Mouse (Mus musculus) mature B cell (primary cell): ENCODE measurements around the gene Tgfb1.
"Not testable (repeated sequence)": the region's sequence is repeated elsewhere in the genome, so short reads cannot be mapped to it uniquely, and the experiment has no call there.

Source experiments
- in situ Hi-C: fragments of 300-500 bp; cut with MboI; formaldehyde crosslinking; loops from 2 replicates; pipeline ENCODE4 v1.14.3; 2019

Tgfb1 gene

GRCm38 (mm10) chr7:25705801-25706251 is 19.0 kb downstream of the Tgfb1 start:
- in situ Hi-C loops: no loop called here

- in situ Hi-C loops: no loop called here
Observed at GRCm38 (mm10) chr7:25706578-25707170, 19.9 kb downstream of the Tgfb1 start.

GRCm38 (mm10) chr7:25707581-25708292 is 20.9 kb downstream of the Tgfb1 start:
- in situ Hi-C loops: no loop called here

GRCm38 (mm10) chr7:25709961-25710360 is 23.2 kb downstream of the Tgfb1 start:
- in situ Hi-C loops: no loop called here

DNA sequence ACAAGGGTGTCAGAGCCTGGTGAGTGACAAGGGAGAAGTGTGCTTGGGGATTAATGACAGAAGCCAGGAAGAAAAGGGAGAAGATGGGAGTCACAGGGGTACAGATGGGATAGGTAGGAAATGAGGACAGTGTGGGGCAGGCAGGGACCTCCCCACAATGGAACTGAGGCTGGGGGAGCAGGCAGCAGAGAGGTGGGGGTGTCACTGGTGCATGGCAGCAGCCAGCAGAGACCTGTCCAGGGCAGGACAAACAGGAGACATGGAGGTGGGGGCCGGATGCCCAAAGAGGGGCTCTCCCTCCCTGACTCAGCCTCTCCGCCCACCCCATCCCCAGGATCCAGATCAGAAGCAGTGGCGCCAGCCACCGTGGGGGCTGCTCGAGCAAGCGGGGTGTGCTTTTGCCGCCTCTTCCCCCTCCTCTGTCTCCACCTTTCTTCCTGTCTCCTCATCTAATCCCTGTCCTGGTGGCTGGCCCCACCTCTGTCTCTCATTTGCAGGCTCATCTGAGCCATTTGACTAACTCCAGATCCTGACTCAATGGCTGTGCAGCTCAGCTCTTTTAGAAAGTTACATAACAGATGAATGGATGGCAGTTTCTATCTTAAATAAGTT is 23.8 kb downstream of the Tgfb1 start:
- in situ Hi-C loops: no loop called here

DNA sequence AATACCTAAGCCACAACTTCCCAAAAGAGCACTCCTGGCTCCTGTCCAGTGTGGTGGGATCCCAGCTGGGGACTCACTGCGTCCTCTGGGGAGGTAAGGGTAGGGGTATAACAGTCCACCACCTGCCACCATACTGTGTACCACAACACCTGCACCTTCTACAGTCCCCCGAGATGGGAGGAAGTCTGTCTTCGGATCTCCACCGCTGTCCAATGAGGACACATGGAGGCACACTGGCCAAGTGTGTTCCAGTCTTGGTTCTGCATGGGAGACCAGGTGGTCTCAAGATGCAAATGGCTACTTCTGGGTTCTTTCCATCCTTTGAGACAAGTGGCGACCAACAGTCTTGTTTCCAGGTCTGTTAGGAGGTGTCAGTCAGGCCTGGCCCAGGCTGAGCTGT is 24.4 kb downstream of the Tgfb1 start:
- in situ Hi-C loops: no loop called here

DNA sequence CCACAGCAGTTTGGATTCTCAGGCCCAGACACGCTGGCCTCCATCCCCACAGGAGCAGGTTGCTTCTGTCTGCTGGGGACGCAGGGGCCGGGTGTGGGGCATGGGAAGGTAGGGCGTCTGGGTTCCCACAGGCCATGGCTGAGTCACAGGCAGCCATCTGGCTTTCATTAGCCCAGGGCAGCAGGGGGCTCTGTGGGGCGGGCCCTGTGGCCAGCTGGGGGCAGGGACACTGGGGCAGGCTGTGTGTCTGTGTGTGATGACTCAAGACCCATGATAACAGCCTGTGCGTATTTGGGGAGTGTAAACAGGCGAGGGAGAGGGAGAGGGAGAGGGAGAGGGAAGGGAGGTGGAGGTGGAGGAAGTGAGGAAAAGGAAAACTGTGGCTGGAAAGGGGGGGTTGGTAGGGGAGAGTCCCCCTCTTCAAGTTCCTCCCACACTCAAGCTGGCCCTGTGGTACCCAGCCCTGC is 25.0 kb downstream of the Tgfb1 start:
- in situ Hi-C loops: no loop called here

- in situ Hi-C loops: no loop called here
Observed at GRCm38 (mm10) chr7:25712801-25713200, 26.0 kb downstream of the Tgfb1 start.

DNA sequence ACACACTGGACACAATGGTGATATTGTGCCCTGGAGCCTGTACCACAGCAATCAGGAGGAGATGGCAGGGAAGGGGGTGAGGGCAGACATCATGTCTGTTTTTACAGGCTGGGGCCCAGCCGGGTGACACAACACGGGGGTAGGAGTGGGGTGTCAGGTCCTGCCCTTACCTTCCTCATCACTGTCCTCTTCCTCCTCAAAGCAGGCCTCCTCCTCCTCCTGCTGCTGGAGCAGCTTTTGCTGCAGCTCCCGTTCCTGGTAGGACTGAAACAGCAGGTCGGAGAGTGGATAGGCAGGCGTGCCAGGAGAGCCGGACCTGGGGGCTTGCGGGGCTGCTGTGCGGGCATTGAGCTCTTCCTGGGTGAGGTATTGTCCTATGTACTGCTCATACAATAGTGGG is 27.8 kb downstream of the Tgfb1 start:
- in situ Hi-C loops: no loop called here

- in situ Hi-C loops: no loop called here
Observed at GRCm38 (mm10) chr7:25715731-25716271, 29.0 kb downstream of the Tgfb1 start.

DNA sequence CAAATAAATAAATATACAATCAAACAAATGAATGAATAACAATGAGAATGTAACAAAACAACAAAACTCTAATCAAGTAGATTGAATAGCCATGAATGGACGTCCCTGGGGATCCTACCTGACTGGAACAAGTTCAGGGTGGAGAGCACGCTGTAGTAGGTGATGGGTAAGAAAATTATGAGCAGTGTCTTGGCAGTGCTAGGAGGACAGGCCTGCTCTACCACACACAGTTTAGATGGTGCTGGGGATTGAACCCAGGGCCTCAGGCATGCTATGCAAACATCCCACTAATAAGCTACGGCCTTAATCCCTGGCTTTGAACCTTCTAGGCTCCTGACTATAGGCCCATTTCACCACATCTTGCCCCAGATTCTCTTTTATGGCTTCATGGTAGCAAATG is 30.7 kb downstream of the Tgfb1 start:
- in situ Hi-C loops: no loop called here

DNA sequence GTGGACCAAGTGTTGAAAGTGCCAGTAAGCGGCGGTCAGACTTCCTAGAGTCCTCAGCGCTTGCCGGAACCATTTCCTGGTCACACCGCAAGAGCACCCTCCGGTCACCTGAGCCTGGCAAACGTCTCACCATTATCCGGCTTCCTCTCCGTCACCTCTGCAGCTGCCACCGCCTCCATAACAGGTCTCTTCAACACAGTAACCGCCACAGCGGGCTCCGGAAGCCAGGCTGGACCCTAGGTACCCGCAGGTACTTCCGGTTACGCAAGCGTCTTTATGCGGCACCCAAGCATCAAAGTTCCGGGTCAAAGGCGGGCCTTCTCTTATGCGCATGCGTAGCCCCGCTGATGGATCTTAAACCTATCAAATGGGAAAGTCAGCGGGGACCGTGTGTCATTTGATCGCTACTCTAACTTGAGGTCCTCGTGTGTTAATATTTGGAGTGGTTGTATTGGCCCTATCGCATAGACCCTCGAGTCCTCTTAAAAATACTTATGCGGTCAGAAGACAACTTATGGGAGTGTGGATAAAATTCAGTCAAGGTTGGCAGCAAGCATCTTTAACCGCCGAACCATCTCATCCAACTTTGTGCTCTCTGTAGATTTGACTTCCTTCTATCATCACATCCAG is 32.1 kb downstream of the Tgfb1 start, which contains the start of gene Ccdc97:
TSS of gene Ccdc97 (minus strand) at position 301 of the 630 bp plus-strand sequence.
- in situ Hi-C loops: no loop called here

GRCm38 (mm10) chr7:25719761-25720610 is 33.2 kb downstream of the Tgfb1 start:
- in situ Hi-C loops: no loop called here

GRCm38 (mm10) chr7:25720760-25721159 is 34.0 kb downstream of the Tgfb1 start:
- in situ Hi-C loops: no loop called here

- in situ Hi-C loops: not testable (repeated sequence)
Observed at GRCm38 (mm10) chr7:25721776-25722175, 35.0 kb downstream of the Tgfb1 start.

DNA sequence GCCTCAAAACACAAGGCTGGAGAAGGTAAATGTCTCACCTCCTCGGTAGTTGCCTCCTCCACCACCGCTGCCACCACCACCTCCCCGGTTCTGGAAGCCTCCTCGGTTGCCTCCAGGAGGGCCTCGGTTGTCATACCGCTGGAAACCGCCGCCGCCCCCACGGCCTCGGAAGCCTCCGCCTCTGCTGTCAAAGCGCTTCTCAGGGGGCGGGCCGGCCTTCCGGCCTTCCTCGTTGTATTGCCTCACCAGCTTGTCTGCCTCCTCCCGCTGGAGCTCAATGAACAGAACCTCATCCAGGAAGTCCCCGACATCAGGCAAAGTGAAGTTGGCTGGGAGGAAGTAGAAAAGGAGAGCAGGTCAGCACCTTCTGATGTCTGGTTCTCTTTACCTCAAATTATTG is 39.1 kb downstream of the Tgfb1 start:
- in situ Hi-C loops: no loop called here

- in situ Hi-C loops: no loop called here
Observed at GRCm38 (mm10) chr7:25727800-25728199, 41.0 kb downstream of the Tgfb1 start.

DNA sequence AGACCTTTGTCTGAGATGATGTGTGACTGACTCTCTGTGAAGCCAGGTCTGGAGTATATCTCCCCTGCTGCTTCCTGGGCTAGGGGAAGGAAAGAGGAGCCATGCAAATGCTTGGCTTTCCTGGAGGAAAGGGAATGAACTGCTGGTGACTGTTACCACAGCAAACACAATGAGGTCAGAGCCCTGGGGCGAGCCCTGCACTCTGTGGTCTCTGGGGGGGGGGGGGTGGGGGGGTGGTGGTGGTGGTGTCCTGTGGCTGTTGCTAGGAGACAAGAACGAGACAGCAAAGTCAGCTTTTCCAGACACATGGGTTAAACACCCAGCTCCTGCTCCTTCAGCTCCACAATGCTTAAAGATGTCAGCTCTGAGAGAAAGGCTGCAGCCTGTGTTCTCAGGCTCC is 42.6 kb downstream of the Tgfb1 start:
- in situ Hi-C loops: no loop called here

GRCm38 (mm10) chr7:25729862-25730261 is 43.1 kb downstream of the Tgfb1 start:
- in situ Hi-C loops: no loop called here

DNA sequence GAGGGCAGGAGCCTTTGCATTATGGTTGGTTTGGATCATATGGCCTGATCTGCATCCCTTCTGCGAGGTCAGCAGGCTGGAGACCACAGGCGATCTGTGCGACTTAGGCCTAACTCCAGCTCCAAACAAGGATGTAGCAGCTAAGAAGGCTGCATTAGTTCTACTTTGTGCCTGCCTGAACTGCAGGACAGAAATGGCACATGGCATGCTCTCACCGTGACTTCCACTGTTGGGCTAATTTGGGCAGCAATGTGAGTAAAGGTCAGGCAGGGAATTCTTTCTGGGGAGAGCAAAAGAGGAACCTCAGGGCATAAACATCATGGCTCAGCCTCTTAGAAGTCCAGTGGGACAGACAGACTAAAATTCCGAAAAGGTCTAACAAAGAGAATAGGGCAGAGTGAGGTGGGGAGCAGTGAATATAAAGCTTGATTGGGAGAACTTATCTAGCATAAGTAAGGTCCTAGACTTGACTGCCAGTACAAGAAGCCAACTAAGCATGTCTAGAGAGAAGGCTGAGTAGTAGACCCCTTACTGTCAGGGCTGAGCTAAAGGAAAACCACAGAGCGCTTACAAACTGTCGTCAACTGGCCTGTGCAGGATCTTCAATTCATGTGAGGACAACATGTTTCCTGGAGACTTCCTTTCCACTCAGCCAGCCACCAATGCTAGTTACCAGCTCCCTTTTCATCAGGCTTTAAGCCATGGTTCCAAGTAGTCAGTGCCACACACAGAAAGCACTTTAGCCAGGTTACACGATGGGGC is 44.7 kb downstream of the Tgfb1 start:
- in situ Hi-C loops: no loop called here

DNA sequence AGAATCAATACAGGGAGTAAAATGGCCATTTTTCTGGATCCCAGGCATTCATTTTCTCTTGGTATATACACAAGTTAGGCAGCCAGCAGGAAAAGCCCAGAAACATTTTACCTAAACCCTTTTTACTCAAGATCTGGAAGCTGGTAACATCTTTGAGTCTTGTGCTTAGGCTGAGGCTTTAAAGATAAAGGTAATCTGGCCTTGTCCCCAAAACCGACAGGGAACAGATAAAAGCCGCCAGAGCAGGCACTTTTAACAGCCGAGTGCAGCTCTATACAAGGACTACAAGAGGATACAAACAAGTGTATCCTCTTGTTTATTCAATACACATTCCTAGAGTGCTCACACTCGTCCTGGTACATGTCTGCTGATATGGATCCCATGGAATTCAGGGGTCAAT is 48.2 kb downstream of the Tgfb1 start:
- in situ Hi-C loops: no loop called here
